Mouse (Mus musculus) liver, embryonic 14.5 days (tissue): ENCODE measurements around the gene Mocs2.

Experiments
- CTCF ChIP-seq: IDR thresholded peaks from 2 replicates; pipeline ENCODE4 v1.5.1; 2016; ENCODE audit warnings: antibody characterized with exemption, low read depth, control low read depth
- EP300 ChIP-seq: IDR thresholded peaks from 2 replicates; pipeline ENCODE4 v1.6.1; 2016; ENCODE audit warnings: antibody characterized with exemption, low read depth

DNA sequence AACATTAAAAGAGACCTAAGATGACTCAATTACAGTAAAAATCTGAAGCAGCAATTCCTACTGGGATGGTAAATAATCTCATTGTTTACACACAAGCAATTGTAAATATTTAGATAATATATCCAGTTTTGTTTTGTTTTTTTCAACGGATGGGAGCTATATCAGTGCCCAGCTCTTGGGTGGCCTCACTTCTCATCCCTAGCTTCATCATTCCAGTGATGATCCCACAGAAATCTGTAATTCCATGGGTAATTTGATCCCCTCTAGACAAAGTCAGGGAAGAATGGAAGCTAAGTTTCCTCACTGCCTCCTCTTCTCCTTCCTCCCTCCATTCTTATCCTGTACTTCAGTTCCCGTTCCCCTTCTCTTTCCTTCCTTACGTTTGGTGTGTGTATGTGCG is 39.5 kb downstream of the Mocs2 start:
- TF ChIP-seq CTCF = no peak
- TF ChIP-seq EP300 = no peak
